Mouse (Mus musculus) olfactory bulb, adult 2 months (tissue): Measurements from ENCODE around the gene Sult2b1.

Source experiments
- CTCF ChIP-seq: fragments of 200-500 bp; IDR thresholded peaks from 2 replicates; pipeline ENCODE4 v1.5.1; 2012; ENCODE audit warnings: low read depth, mild to moderate bottlenecking, low read length, moderate library complexity; ENCODE audit not compliant: insufficient read depth
- POLR2A ChIP-seq: fragments of 200-500 bp; IDR thresholded peaks from 2 replicates; pipeline ENCODE4 v1.6.1; 2012; ENCODE audit warnings: mild to moderate bottlenecking, low read depth, low read length, moderate library complexity; ENCODE audit not compliant: insufficient read depth

DNA sequence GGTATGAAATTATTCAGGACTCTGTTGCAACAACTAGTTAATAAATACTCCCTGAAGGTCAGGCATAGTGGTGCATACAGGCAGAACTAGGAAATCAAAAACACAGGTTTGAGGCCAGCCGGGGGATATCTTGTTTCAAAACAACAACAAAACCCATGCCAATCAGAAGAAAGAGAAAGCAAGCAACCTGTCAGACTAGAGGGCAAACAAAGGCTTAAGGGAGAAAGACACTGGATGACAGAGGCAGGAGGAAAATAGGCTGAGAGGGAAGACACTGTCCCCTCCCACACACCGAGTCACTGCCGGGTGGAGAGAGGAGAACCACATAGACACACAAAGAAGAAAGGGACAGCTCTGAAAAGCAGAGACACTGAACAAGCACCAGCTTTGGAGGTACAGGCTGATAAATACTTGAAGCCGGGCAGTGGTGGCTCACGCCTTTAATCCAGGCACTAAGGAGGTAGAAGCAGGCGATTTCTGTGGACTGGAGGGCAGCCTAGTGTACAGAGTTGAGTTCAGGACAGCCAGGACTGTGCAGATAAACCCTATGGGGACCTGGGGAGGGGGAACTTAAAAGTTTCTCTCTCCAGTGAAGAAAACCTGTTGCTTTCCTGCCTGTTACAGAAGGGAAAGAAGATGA lies 70.5 kb downstream of the Sult2b1 start:
- TF ChIP-seq CTCF (no peak), POLR2A (no peak)
